Mouse (Mus musculus): ENCODE results near the gene Spns1. TPM values are rescaled to one million over a fixed set of nuclear protein-coding genes. Genes with fewer than 3 reads are reported as not detected.
"Not testable (repeated sequence)": the region's sequence is repeated elsewhere in the genome, so short reads cannot be mapped to it uniquely, and the experiment has no call there.

Gene Spns1
- total and polyA plus RNA-seq, 2 experiments from 2014 or later, result 88.9 to 119 TPM

GRCm38 (mm10) chr7:126416615-126417014, 39.4 kb upstream of the Spns1 start:
- TF ChIP-seq CTCF (IDR thresholded peaks at IDR 0.05), result no peak
- Histone ChIP-seq H3K4me2 (ENCODE audit: low read depth, low read length, poor library complexity, severe bottlenecking) (no peak overlapping the region), H3K4me3 (ENCODE audit: low read depth, low read length) (no peak overlapping the region), H3K9me3 (ENCODE audit: low read length) (no peaks in the 10 kb centered on the region), H3K9ac (replicated peaks; ENCODE audit: low read length, poor library complexity, severe bottlenecking) (no peak overlapping the region), H3K4me1 (ENCODE audit: insufficient read depth, low read length) (no peaks in the 10 kb centered on the region), H3K36me3 (ENCODE audit: insufficient read depth, low read length) (no peaks in the 10 kb centered on the region), H3K27me3 (ENCODE audit: insufficient read depth, low read length) (no peaks in the 10 kb centered on the region), H3K27ac (ENCODE audit: low read depth, low read length) (no peak overlapping the region)
- 53% methylated on average over 2 of the region's 2 CpGs for WGBS
- DNase-seq (ENCODE audit: low spot score) (no peak), ATAC-seq (ENCODE audit: low FRiP score) (no peak)

- Histone ChIP-seq H3K4me3 (ENCODE audit: low read depth, low read length) (no peak within 1 kb of the TSS), H3K4me1 (ENCODE audit: insufficient read depth, low read length) (no peaks in the 10 kb centered on the region), H3K27ac (ENCODE audit: low read depth, low read length) (no peak within 1 kb of the TSS), H3K9me3 (ENCODE audit: low read length) (no peaks in the 10 kb centered on the region), H3K36me3 (ENCODE audit: insufficient read depth, low read length) (no peaks in the 10 kb centered on the region), H3K27me3 (ENCODE audit: insufficient read depth, low read length) (no peaks in the 10 kb centered on the region), H3K9ac (replicated peaks; ENCODE audit: low read length, poor library complexity, severe bottlenecking) (no peak within 1 kb of the TSS), H3K4me2 (ENCODE audit: low read depth, low read length, poor library complexity, severe bottlenecking) (no peak within 1 kb of the TSS)
- no peak for TF ChIP-seq CTCF (IDR thresholded peaks at IDR 0.05)
- 92% methylated on average over 6 of the region's 6 CpGs for WGBS
- DNase-seq (ENCODE audit: low spot score) (no peak), ATAC-seq (ENCODE audit: low FRiP score) (no peak)
These were observed 37.5 kb upstream of the Spns1 start, which contains the start of gene Cd19 for GRCm38 (mm10) chr7:126414725-126415124. Gene Cd19 (minus strand): TSS chr7:126414889.

- no peak overlapping the region for H3K27ac ChIP-seq (ENCODE audit: low read depth, low read length)
- H3K9me3 ChIP-seq (ENCODE audit: low read length), result no peaks in the 10 kb centered on the region
- H3K27me3 ChIP-seq (ENCODE audit: insufficient read depth, low read length), result no peaks in the 10 kb centered on the region
- no peaks in the 10 kb centered on the region for H3K36me3 ChIP-seq (ENCODE audit: insufficient read depth, low read length)
- WGBS, result 84% methylated on average over 4 of the region's 4 CpGs
- DNase-seq (ENCODE audit: low spot score) (no peak), ATAC-seq (ENCODE audit: low FRiP score) (no peak)
- H3K9ac ChIP-seq (replicated peaks; ENCODE audit: low read length, poor library complexity, severe bottlenecking), result no peak overlapping the region
- no peak overlapping the region for H3K4me3 ChIP-seq (ENCODE audit: low read depth, low read length)
- TF ChIP-seq CTCF (IDR thresholded peaks at IDR 0.05), result no peak
- no peaks in the 10 kb centered on the region for H3K4me1 ChIP-seq (ENCODE audit: insufficient read depth, low read length)
- H3K4me2 ChIP-seq (ENCODE audit: low read depth, low read length, poor library complexity, severe bottlenecking), result no peak overlapping the region
These were observed 33.8 kb upstream of the Spns1 start for GRCm38 (mm10) chr7:126411061-126411460.

- WGBS, result 76% methylated on average over 2 of the region's 2 CpGs
- Histone ChIP-seq H3K36me3 (ENCODE audit: insufficient read depth, low read length) (no peaks in the 10 kb centered on the region), H3K27me3 (ENCODE audit: insufficient read depth, low read length) (no peaks in the 10 kb centered on the region), H3K4me1 (ENCODE audit: insufficient read depth, low read length) (no peaks in the 10 kb centered on the region), H3K4me3 (ENCODE audit: low read depth, low read length) (no peak overlapping the region), H3K9ac (replicated peaks; ENCODE audit: low read length, poor library complexity, severe bottlenecking) (no peak overlapping the region), H3K27ac (ENCODE audit: low read depth, low read length) (no peak overlapping the region), H3K4me2 (ENCODE audit: low read depth, low read length, poor library complexity, severe bottlenecking) (no peak overlapping the region), H3K9me3 (ENCODE audit: low read length) (no peaks in the 10 kb centered on the region)
- no peak for TF ChIP-seq CTCF (IDR thresholded peaks at IDR 0.05)
- no peak for ATAC-seq (ENCODE audit: low FRiP score)
- no peak for DNase-seq (ENCODE audit: low spot score)
These were observed 31.4 kb upstream of the Spns1 start for GRCm38 (mm10) chr7:126408686-126409085.

GRCm38 (mm10) chr7:126402518-126402917, 25.3 kb upstream of the Spns1 start:
- H3K9ac ChIP-seq (replicated peaks; ENCODE audit: low read length, poor library complexity, severe bottlenecking); DNase-seq (ENCODE audit: low spot score): not testable (repeated sequence)
- WGBS, result 82% methylated on average over 7 of the region's 8 CpGs

GRCm38 (mm10) chr7:126399548-126399947, 22.3 kb upstream of the Spns1 start:
- no peak overlapping the region for H3K27ac ChIP-seq (ENCODE audit: low read depth, low read length)
- H3K9ac ChIP-seq (replicated peaks; ENCODE audit: low read length, poor library complexity, severe bottlenecking), result no peak overlapping the region
- ATAC-seq (ENCODE audit: low FRiP score) (no peak), DNase-seq (ENCODE audit: low spot score) (peak; percentile 75)
- peak; percentile 88 for TF ChIP-seq CTCF (IDR thresholded peaks at IDR 0.05)
- H3K4me1 ChIP-seq (ENCODE audit: insufficient read depth, low read length), result no peaks in the 10 kb centered on the region
- no peaks in the 10 kb centered on the region for H3K36me3 ChIP-seq (ENCODE audit: insufficient read depth, low read length)
- no peaks in the 10 kb centered on the region for H3K27me3 ChIP-seq (ENCODE audit: insufficient read depth, low read length)
- WGBS, result 13% methylated on average over 5 of the region's 5 CpGs
- no peaks in the 10 kb centered on the region for H3K9me3 ChIP-seq (ENCODE audit: low read length)
- H3K4me3 ChIP-seq (ENCODE audit: low read depth, low read length), result no peak overlapping the region
- no peak overlapping the region for H3K4me2 ChIP-seq (ENCODE audit: low read depth, low read length, poor library complexity, severe bottlenecking)

More at GRCm38 (mm10) chr7:126402518-126402917, 25.3 kb upstream of the Spns1 start:
- H3K27ac ChIP-seq (ENCODE audit: low read depth, low read length); H3K4me1 ChIP-seq (ENCODE audit: insufficient read depth, low read length); H3K27me3 ChIP-seq (ENCODE audit: insufficient read depth, low read length); H3K4me3 ChIP-seq (ENCODE audit: low read depth, low read length); H3K4me2 ChIP-seq (ENCODE audit: low read depth, low read length, poor library complexity, severe bottlenecking); ATAC-seq (ENCODE audit: low FRiP score); H3K9me3 ChIP-seq (ENCODE audit: low read length); H3K36me3 ChIP-seq (ENCODE audit: insufficient read depth, low read length): not testable (repeated sequence)

Data from midbrain, postnatal 0 days (tissue).